Mouse (Mus musculus): ENCODE measurements around the gene Slc17a4.

Slc17a4 gene

GRCm38 (mm10) chr13:23914376-23915167 is at the start of gene Slc17a4:
Gene Slc17a4 (minus strand): TSS chr13:23915009.
- DNase-seq: no peak

- peak; percentile 7 for DNase-seq
Measured at GRCm38 (mm10) chr13:23959776-23960175, 45.0 kb upstream of the Slc17a4 start.

GRCm38 (mm10) chr13:23950928-23951327 is 36.1 kb upstream of the Slc17a4 start:
- no peak for DNase-seq

GRCm38 (mm10) chr13:23949484-23950246 is 34.9 kb upstream of the Slc17a4 start:
- no peak for DNase-seq

- DNase-seq: no peak
Measured at GRCm38 (mm10) chr13:23946254-23946653, 31.4 kb upstream of the Slc17a4 start.

- no peak for DNase-seq
Measured at GRCm38 (mm10) chr13:23942861-23943260, 28.1 kb upstream of the Slc17a4 start.

GRCm38 (mm10) chr13:23940291-23940690 is 25.5 kb upstream of the Slc17a4 start:
- no peak for DNase-seq

GRCm38 (mm10) chr13:23938699-23939098 is 23.9 kb upstream of the Slc17a4 start:
- no peak for DNase-seq

GRCm38 (mm10) chr13:23934211-23934520 is 19.4 kb upstream of the Slc17a4 start, which contains the start of gene Hist1h2aa:
Gene Hist1h2aa (plus strand): TSS chr13:23934462.
- DNase-seq: no peak

- no peak for DNase-seq
Measured at GRCm38 (mm10) chr13:23933421-23934210, 18.8 kb upstream of the Slc17a4 start, which contains the start of gene Hist1h2ba. Gene Hist1h2ba (minus strand): TSS chr13:23934156.

GRCm38 (mm10) chr13:23930904-23931303 is 16.1 kb upstream of the Slc17a4 start:
- DNase-seq: no peak

- DNase-seq: no peak
Measured at GRCm38 (mm10) chr13:23930461-23930860, 15.7 kb upstream of the Slc17a4 start.

- no peak for DNase-seq
Measured at GRCm38 (mm10) chr13:23928637-23929036, 13.8 kb upstream of the Slc17a4 start.

GRCm38 (mm10) chr13:23925792-23926191 is 11.0 kb upstream of the Slc17a4 start:
- DNase-seq: no peak

- no peak for DNase-seq
Measured at GRCm38 (mm10) chr13:23917674-23918073, 2.9 kb upstream of the Slc17a4 start.

GRCm38 (mm10) chr13:23916132-23916531 is 1.3 kb upstream of the Slc17a4 start:
- no peak for DNase-seq

GRCm38 (mm10) chr13:23913791-23914306 is 960 bp downstream of the Slc17a4 start:
- no peak for DNase-seq

GRCm38 (mm10) chr13:23911335-23911734 is 3.5 kb downstream of the Slc17a4 start:
- no peak for DNase-seq

GRCm38 (mm10) chr13:23910121-23910520 is 4.7 kb downstream of the Slc17a4 start:
- DNase-seq: no peak

- DNase-seq: no peak
Measured at GRCm38 (mm10) chr13:23906906-23907305, 7.9 kb downstream of the Slc17a4 start.

GRCm38 (mm10) chr13:23898242-23898641 is 16.6 kb downstream of the Slc17a4 start:
- no peak for DNase-seq

GRCm38 (mm10) chr13:23893269-23893593 is 21.6 kb downstream of the Slc17a4 start:
- DNase-seq: no peak

GRCm38 (mm10) chr13:23892592-23893268 is 22.1 kb downstream of the Slc17a4 start:
- no peak for DNase-seq
